Mouse (Mus musculus) layer of hippocampus, adult 11-12 months (tissue): ENCODE measurements around the gene Plcb1.

Experiments used
- DNase-seq: peaks from one replicate; pipeline ENCODE4 v3.0.0; 2022; ENCODE audit warnings: low spot score

Gene Plcb1

DNA sequence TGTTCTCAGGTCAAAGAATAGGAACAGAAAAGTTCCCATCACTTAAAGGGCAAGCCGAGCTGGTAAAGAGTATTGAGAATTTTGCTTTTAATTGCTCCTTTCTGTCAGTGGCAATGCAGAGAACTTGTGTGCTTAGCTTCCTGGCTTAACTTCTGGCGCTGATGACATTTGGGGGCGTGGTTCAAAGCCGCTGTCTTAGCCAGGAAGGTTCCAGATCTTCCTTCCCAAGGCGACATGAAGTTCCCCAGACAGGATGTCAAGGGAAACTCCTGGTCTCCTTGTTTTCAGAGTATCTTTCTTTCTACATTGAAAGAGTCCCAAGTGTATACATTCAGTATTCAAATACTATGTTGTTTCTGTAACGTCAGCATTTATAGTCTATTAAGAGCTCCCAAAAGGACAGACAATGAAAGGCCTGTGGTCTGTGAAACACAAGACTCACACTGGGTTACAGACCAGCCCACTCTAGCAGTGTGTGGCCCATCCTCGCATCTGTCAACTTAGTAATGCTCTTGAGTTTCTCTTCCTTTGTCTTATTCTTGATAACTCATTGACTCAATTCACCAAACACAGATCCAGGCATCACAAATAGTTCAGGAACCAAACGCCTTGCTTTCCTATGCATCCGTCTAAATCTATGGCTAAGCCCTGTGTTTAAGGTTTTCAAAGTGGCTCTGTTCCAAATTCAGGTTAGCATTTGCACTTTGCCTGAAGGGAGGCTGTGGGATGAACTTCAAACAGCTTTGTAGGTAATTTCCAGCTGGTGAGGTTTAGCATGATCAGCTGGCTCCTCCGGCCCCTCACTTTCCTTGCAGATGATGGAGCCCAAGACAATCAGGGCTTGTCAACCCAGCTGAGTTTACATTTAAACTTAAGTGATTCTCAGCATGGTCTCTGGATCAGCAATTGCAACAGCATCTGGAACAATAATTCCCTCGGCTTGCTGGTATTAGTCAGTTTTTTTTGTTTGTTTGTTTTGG lies 418.6 kb downstream of the Plcb1 start:
- no peak for DNase-seq

DNA sequence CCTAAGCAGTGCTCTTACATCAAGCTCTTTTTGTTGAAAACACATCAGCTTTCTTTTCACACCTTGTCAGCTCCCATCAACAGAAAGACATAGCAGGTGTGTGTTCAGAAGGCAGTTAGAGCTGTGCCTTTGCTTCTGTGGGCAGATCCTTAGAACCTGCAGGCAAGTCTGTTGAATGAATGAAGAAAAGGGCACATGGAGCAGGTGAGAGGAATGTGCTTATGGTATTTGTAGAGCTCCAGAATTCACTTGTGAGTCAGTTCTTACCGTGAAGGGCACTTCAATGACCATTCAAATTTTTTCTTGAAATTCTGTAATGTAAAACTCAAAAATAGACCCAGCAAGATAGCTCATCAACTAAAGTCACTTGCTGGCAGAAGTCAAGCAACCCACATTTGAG lies 423.0 kb downstream of the Plcb1 start:
- DNase-seq: no peak

DNA sequence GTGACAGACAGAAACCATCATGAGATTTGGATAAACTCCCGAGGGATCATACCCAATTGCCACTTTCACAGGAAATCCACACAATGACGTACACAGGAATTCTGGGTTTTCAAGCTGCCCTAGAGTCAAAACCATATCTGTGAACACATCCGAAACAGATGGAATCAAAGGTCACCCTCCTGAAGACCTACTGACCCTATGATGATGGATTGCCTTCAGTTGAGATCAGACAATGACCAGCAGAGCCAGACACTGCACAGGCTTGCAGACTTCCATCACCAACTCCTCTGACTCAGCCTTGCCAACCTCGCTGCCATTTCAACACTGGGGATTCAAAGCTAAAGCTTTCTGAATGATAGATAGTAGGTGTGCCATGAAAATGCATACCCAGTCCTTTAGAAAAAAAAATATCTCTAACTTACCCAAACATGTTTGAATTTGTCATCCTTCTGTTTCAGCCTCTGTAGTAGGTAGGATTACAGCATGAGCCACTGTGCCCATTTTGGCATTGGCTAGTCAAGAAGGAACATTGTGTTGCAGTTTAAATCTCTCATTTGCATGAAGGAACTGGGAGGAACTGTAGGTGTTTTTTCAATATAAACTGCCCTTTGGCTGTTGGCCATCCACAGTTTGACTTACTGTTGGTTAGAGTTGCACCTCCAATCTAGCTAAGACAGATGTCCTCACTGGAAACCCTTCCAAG lies 429.0 kb downstream of the Plcb1 start:
- no peak for DNase-seq

DNA sequence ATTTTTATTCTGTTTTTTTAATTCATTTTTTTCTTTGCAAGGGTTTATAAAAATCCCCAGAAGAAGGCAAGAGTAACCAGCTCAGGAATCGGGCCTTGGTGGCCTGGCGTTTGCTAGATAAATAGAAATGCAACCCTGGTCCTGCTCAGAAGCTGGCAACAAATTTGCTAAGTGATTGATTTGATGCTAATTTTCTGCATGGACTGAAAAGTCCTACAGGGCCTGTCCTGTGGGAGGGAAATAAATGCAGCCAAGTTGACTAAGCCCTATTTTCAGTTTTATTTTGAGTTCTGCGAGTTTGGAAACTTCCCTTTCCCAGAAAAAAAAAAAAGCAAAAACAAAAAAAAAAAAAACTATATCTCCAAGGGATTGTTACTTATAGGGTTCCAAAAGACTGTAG lies 433.5 kb downstream of the Plcb1 start:
- DNase-seq: no peak

DNA sequence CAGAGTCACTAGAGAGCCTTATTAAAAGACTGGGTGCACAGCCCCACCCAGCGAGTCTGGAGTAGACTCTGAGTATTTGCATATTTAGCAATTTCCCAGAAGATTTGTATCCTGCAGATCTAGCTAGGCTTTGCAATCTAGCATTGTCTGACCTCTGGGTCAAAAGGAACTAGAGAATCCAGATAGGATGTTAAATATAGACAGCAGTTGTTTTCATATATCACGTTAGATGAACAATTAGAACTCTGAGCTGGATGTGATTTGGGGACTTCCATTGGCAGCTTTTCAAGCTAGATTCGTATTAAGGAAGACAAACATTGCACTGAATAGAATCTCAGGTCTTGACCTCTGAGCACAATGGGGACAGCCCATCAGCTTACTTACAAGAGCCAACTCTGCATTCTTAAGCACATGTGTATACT lies 439.7 kb downstream of the Plcb1 start:
- no peak for DNase-seq

DNA sequence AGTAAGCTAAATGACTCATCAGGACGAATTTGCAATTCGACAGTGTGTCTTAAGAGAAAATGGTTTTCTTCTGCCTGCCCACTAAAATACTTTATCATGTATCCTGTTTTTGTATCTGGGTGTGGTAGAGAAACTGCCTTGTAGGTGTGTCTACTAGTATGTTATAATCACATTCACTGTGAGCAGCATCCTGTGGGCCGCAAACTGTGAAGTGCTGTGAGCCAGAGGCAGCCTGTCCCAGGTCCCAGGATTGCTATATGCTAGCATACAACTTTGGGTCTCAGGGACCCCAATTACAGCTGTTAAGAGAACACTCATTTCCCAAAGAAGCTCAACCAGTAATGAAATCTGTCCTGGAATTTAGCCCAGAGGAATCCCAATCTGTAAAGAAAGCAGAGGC lies 444.4 kb downstream of the Plcb1 start:
- no peak for DNase-seq

DNA sequence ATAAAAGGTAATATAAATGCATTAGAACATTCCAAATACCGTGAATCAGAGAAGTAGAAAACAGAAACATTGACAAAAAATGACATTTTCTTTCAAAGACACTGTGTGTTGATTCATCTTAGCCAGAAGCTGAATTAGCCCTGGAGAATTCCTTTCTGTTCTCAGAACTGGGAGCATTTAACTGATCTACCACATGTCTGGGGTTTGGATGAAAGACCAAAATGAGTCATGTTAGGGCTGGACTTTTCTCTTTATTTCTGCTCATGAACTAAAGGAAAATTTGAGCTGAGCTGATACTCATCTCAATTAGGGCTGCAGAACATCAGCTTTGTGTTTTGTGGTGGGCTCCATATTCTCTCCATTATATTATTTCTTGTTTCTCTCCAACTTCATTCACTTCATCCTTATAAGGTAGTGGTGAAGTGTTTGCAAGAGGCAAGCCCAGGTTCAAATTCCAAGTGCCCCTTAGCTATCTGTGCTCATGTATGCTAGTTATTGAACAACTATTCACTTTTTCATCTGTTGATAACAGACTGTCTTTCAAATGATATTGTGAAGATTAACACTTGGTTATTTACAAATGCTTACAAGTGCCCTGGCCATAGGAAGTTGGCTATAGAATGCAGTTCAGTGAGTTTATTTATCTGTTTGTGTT lies 456.9 kb downstream of the Plcb1 start:
- DNase-seq: no peak

DNA sequence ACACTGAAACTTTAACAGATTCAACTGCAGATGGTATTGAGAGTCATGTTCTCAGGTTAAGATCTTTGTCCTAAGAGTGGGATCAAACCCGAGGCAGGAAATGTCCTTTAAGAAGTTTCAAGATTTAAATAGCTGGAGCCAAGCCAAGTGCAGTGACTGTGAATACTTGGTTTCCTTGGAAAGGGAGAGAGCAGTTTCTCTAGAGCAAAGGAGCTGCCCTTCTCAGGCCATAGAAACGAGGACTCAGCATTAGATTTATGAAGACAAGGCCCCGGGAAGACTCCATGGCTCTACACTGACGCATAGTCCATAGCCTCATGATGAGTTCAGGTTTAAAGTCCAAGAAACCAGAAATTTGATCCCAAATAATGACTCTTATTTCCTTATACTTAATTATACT lies 457.9 kb downstream of the Plcb1 start:
- no peak for DNase-seq

DNA sequence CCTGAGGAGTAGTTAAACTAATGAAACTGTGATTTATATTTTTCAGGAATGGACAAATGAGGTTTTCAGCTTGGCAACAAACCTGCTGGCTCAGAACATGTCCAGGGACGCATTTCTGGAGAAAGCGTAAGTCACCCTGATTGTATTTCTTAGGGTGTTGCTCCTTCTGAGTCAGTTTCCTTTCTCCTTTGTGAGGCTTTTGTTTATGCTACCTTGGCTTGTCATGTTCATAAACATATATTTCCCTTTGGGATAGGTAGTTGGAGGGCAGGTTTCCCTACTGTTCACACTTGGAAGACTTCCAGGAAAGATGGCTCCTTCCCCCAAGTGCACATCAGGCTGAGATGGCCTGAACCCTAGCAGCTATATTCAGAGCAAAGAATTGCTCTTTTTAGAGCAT lies 464.1 kb downstream of the Plcb1 start:
- DNase-seq: no peak

DNA sequence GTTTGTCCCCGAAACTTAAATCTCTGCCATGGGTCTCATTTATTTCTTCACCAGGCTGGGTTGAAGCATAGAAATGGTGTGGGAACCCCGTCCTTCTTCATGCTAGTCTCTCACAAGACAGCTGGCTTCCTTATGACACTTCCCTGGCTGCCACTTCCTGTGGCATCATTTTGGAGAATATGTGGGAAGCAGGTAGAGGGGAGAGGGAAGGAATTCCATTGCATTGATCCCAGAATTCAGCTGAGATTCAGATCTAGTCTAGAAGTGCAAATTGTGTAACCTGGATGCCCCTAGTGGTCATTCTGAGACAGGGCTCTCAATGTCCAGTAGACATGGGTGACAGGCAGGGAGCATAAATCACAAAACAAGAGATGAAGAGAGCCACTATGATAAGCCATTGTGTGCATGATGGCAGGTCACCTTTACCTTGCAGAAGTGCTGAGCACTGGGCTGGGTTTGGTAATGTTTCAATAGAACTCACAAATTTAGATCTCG lies 466.0 kb downstream of the Plcb1 start:
- no peak for DNase-seq

DNA sequence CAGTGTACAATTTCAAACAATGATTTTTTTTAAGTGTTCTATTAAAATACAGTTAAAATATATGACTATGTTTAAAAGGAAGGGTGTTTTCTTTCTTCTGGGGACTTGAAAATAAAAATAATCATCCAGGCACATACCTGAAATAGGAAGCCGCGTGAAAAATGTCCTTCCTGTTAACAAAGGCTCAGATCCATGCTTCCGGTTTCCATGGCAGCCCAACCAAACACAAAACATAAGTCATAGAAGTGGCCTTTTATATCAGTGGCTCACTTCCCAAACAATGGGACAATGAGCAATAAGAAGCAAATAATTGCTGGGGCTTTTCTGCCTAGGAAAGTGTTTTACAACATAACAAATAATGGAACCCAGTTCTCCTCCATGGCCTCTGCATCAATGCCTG lies 473.3 kb downstream of the Plcb1 start:
- DNase-seq: no peak

DNA sequence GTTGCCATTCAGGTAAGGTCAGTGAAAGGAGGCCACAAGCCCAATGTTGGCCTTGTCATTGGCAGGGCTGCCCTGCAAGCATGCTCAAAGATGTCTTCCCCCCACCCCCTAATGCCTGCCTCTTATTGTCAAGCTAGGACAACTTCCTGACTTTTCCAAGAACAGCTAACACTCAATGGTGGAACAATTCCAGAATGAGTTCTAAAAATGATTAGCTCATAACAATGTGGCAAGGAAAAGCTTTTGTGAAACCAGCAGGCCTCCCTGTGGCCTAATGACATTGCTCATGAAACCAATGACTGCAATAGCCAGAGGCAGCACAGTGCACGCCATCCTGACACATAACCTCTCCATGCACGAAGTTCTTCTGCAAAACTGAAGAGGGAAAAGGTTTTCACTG lies 478.1 kb downstream of the Plcb1 start:
- no peak for DNase-seq

DNA sequence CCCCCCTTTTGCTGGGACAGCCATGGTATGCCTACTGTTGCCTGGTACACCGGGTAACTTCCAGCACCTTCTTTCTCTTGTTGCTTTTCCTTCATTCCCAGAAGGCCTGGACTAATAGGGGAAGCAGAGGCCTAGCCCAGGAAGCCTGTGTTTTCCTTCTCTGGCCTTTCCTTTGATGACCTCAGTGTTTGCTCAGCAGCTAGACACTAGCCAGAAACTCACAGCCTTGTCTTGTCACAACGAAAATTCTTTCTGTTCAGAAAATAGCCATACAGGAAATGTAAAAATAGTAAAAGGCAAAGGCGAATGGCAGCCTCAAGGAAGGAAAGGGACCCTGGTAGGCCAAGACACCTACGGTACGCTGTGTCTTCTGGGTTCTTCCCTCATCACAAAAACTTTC lies 489.1 kb downstream of the Plcb1 start:
- no peak for DNase-seq

DNA sequence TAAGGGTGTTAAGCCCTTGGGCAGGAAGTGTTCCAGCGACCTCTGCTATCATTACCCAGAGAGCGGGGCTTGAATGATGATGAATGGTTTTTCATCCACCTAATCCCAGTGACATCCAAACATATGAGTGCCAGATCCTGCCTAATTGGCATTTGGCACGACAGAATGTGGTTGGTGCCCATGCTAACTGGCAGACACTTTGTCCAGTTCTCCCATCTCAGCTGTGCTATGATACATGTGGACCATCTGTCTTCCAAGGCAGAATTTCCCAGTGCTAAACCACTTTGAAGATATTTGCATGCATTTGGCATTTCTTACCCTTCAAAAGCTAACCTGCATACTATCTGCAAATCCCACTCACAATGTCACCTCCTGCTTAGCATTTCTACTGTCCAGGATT lies 492.6 kb downstream of the Plcb1 start:
- peak; percentile 57 for DNase-seq

DNA sequence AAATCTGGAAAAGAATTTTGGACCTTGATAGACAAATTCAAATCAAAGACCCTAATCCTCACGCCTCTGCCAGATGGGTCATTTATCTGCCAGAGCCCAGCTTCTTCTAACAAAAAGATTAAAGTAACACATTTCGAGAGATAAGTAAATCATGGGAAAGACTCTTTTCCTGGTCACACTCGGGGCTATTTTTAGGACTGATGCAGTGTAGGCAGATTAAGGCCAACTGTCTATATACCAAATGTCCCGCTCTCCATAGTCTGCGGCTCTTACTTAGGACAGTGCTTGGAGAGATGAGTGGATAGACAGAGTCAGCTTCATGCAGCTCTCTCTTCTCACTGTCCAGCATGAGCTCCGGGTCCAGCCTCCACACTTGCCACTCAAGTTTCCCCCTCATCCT lies 493.2 kb downstream of the Plcb1 start:
- no peak for DNase-seq

DNA sequence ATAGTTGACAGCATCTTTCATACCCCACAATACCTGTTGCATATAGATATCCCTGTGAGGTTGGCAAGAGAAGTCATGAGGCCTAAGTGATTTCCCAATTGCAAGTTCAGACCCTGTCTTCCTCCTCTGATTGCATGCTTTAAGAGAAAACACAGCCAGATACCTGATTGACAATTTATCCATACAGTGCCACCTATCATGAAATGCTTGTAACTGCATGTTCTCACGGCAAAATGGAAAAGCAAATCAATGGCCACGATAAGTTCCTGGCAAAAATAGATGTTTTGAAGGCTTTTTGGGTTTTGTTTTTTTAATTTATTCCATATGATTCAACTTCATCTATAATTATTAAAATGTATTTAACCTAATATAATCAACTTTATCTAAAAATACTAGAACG lies 497.9 kb downstream of the Plcb1 start:
- DNase-seq: no peak

DNA sequence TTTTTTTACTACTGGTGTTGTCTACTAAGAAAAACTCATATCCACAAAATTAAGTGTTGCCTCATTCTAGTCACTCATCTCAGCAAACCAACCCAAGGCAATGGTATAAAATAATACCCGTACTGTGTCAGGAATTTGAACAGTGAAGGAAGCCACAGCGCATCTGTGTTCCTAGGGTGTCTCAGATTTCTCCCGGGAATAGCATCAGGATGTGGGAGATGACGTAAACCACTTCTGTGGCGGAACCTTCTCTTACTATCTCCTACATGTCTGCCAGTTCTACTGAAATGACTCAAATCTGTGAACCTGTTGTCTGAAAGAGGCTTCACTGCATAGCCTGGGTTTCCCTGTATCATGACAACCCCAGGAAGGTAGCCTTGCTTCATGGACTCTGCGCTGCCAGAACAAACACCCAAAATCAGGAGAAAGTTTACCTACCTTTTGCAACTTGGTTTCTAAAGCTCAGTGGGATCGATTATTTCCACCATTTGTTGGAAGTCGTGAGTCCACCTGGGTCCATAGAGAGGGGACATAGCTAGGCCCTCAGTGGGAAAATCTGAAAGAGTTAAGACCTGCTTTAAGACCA lies 510.4 kb downstream of the Plcb1 start:
- DNase-seq: no peak

DNA sequence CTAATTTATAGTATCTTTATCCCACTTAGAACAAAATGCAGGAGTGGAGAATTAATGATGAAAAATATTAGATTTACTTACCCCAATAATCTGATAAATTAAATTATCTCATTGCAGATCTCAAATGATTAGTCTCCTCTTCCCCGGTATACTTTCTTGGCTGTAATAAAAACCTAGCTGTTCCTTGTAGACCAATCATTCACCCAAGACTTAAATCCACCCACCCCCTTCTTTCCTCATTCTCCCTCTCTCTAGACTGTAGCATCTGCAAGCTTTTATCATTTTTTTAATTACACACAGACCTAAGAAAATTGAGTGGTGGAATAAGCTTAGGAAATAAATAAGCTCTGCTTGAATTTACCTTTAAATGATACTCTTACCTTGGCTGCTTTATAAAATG lies 514.6 kb downstream of the Plcb1 start:
- DNase-seq: no peak

DNA sequence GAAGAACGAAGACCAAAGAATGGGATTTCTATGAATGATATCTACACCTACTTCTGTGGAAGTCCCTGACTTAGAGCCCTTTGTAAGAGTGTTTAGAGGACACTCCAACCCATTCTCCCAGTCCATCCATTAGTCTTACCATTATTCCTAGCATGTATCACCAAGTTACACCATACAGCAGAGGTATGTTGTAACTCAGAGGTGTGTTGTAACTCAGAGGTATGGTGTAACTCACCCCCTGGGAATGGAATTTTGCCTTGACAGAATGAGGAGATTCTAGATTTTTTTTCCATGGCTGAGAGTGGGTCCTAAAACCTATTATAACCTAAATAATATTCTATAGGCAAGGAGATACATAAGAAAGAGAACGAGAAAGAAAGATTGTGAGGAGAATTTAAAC lies 516.6 kb downstream of the Plcb1 start:
- no peak for DNase-seq

DNA sequence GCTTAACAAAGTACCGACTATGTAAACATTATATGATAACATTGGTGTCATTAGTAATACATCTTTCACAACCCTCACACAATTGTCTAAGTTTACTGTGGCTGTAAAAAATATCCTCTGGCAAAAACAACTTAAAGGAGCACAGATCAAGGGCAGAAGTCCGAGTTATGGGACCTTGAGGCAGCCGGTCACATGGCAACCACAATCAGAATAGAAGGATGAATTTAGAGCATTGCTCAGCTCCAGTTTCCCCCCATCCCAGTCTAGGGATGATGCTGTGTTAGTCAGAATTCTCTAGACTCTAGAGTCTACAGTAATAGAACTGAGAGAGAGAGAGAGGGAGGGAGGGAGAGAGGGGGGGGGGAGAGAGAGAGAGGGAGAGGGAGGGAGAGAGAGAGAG lies 519.3 kb downstream of the Plcb1 start:
- DNase-seq: no peak

DNA sequence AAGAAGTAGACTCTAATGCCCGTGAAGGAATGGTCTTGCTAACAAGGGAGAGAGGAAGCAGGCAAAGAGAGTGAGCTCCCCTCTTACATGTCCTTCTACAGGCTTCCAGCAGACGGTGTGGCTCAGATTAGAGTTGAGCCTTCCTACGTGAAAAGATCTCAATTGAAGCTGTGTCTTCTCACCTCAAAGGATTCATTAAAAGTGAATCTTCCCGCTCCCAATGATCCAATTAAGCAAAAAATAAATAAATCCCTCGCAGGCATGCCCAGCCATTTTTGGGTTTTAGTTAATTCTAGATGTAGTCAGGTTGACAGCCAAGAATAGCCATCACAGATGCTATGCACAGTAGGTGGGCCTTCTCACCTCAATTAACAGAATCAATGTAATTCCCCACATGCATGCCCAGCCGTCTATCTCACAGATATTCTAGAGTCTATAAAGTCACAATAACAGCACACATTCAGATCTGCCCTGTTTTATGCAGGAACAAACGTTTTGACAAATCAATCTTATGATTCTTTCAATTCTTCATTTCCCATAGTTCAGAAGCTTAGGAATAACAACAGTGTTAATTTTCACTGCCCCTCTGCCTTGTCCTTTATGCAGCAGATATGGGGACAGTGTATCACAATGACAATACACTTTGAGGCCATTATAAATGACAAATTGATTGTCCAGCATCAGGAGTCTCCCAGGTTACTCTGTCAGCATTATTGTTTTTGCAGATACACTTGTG lies 520.0 kb downstream of the Plcb1 start:
- DNase-seq: no peak

DNA sequence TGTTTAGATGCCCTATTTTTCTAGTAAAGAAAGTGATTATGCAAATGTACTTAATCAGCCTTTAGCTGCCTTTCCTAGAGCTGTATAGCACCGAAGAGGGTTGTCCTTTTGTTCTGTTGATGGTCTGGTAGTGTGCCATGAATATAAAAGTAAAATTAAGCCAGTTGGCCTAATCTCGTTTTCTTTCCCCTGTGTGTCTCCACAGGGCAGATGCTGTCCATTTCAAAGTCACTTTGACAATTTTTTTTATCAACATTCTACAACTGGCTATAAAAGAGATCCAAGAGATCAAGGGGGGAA lies 520.6 kb downstream of the Plcb1 start:
- DNase-seq: no peak
